Mouse (Mus musculus) left cerebral cortex, postnatal 14 days (tissue): ENCODE data around the gene Aen. TPM values are rescaled to one million over a fixed set of nuclear protein-coding genes. Genes with fewer than 3 reads are reported as not detected.

ENCODE experiments used
- DNase-seq, 2 experiments: peaks; one replicate each; pipeline ENCODE4 v3.0.0; 2021 to 2022; ENCODE audit warnings: low spot score in 2 of 2, mixed read lengths in 1 of 2
- intact Hi-C: fragments of 180-260 bp; cut with DNase I; formaldehyde crosslinking; loops from one replicate; pipeline ENCODE4 v1.15.1; 2025
- long read RNA-seq, 2 experiments: library from polyadenylated mRNA; stranded (forward); transcript quantifications; one replicate each; pipeline ENCODE4 v2.0.0; 2021
- total RNA-seq, 2 experiments: library from RNA; stranded (reverse); gene quantifications; 2 replicates each; pipeline ENCODE4 v1.2.3; 2021

Gene Aen
- 10 to 100 TPM; 22.3 to 24.0 TPM for total RNA-seq
- long read RNA-seq, experiment 1, full-length matches to known transcripts, result 54 of 59 reads
- long read RNA-seq, experiment 1, partial matches to known transcripts, result 5 of 59 reads
- long read RNA-seq, experiment 1, other reads (novel, unspliced or antisense), result 0 of 59 reads
- long read RNA-seq, experiment 2, full-length matches to known transcripts, result 50 of 61 reads
- long read RNA-seq, experiment 2, partial matches to known transcripts, result 6 of 61 reads
- long read RNA-seq, experiment 2, other reads (novel, unspliced or antisense), result 5 of 61 reads

GRCm38 (mm10) chr7:78895653-78896333 is at the start of gene Aen:
Aen (plus strand) TSS chr7:78895854.
- intact Hi-C loops, result loop anchor here (10.0 kb wide), 1 partner anchor 321 kb away; no protein-coding TSS in a partner anchor
- peak; percentile 96 to 98 for DNase-seq

- intact Hi-C loops, result loop anchor here (5.0 kb wide), 2 partner anchors 36 to 49 kb away; no protein-coding TSS in a partner anchor
- no peak for DNase-seq
Observed at GRCm38 (mm10) chr7:78846066-78846716, 49.5 kb upstream of the Aen start.

GRCm38 (mm10) chr7:78846737-78847434 is 48.8 kb upstream of the Aen start, which contains the start of gene Det1:
Det1 (minus strand) TSS chr7:78847263.
- intact Hi-C loops, result loop anchor here (5.0 kb wide), 2 partner anchors 35 to 50 kb away; no protein-coding TSS in a partner anchor
- peak; percentile 93 to 95 for DNase-seq

- intact Hi-C loops, result no loop called here
- no peak for DNase-seq
Observed at GRCm38 (mm10) chr7:78854051-78854450, 41.6 kb upstream of the Aen start.

GRCm38 (mm10) chr7:78855044-78855655 is 40.5 kb upstream of the Aen start:
- intact Hi-C loops, result no loop called here

GRCm38 (mm10) chr7:78863796-78864445 is 31.7 kb upstream of the Aen start:
- no peak for DNase-seq
- intact Hi-C loops, result no loop called here

More at GRCm38 (mm10) chr7:78855044-78855655, 40.5 kb upstream of the Aen start:
- no peak for DNase-seq

- intact Hi-C loops, result no loop called here
- no peak for DNase-seq
Observed at GRCm38 (mm10) chr7:78864446-78864802, 31.2 kb upstream of the Aen start.

GRCm38 (mm10) chr7:78865212-78865949 is 30.3 kb upstream of the Aen start:
- no peak for DNase-seq
- intact Hi-C loops, result no loop called here

GRCm38 (mm10) chr7:78868731-78869130 is 26.9 kb upstream of the Aen start:
- intact Hi-C loops, result no loop called here
- no peak for DNase-seq

- intact Hi-C loops, result no loop called here
- DNase-seq, result no peak
Observed at GRCm38 (mm10) chr7:78872366-78872765, 23.3 kb upstream of the Aen start.

GRCm38 (mm10) chr7:78872831-78873230 is 22.8 kb upstream of the Aen start:
- DNase-seq, result no peak
- intact Hi-C loops, result no loop called here

- intact Hi-C loops, result loop anchor here (5.0 kb wide), 1 partner anchor 35 kb away; the partner anchor contains the start of gene Det1
Observed at GRCm38 (mm10) chr7:78881607-78882468, 13.8 kb upstream of the Aen start.

GRCm38 (mm10) chr7:78882469-78882837 is 13.2 kb upstream of the Aen start:
- intact Hi-C loops, result loop anchor here (5.0 kb wide), 1 partner anchor 35 kb away; the partner anchor contains the start of gene Det1
- peak; percentile 62 to 65 for DNase-seq

More at GRCm38 (mm10) chr7:78881607-78882468, 13.8 kb upstream of the Aen start:
- no peak for DNase-seq

- intact Hi-C loops, result loop anchor here (5.0 kb wide), 1 partner anchor 36 kb away; the partner anchor contains the start of gene Det1
- DNase-seq, result no peak
Observed at GRCm38 (mm10) chr7:78883016-78883725, 12.5 kb upstream of the Aen start.

- DNase-seq, result no peak
- intact Hi-C loops, result loop anchor here (5.0 kb wide), 1 partner anchor 36 kb away; the partner anchor contains the start of gene Det1
Observed at GRCm38 (mm10) chr7:78883726-78884060, 12.0 kb upstream of the Aen start.

- peak; percentile 65 to 66 for DNase-seq
- intact Hi-C loops, result loop anchor here (5.0 kb wide), 1 partner anchor 37 kb away; the partner anchor contains the start of gene Det1
Observed at GRCm38 (mm10) chr7:78884139-78884538, 11.5 kb upstream of the Aen start.
